Mouse (Mus musculus) CH12.LX (cell line): ENCODE results near the gene Stk32c. TPM values are rescaled to one million over a fixed set of nuclear protein-coding genes. Genes with fewer than 3 reads are reported as not detected.

Source experiments
- DNase-seq: peaks from one replicate; pipeline ENCODE4 v3.0.0-alpha.2; 2013; ENCODE audit errors: extremely low read depth
- H3K27ac ChIP-seq: 2 replicates; pipeline ENCODE4 v1.5.1; 2012; ENCODE audit warnings: low read depth, mild to moderate bottlenecking, control low read depth, moderate library complexity; ENCODE audit not compliant: insufficient read depth
- H3K27me3 ChIP-seq: replicated peaks from 2 replicates; pipeline ENCODE3; 2012; ENCODE audit warnings: inconsistent platforms
- H3K36me3 ChIP-seq, 2 experiments: replicated peaks in 1 of 2; 2 replicates each; pipeline versions ENCODE3 to v1.6.1; 2012; ENCODE audit warnings: inconsistent platforms in 1 of 2, low read length in 1 of 2, mild to moderate bottlenecking in 1 of 2, mixed read lengths in 1 of 2, moderate library complexity in 1 of 2; ENCODE audit not compliant: control insufficient read depth in 1 of 2, insufficient read depth in 1 of 2
- H3K4me1 ChIP-seq, 2 experiments: 2 replicates each; pipeline ENCODE4 v1.6.1; 2012; ENCODE audit warnings: inconsistent platforms in 1 of 2, moderate library complexity in 1 of 2; ENCODE audit not compliant: insufficient read depth in 2 of 2, control insufficient read depth in 1 of 2
- H3K4me2 ChIP-seq: 2 replicates; pipeline ENCODE4 v1.6.1; 2012; ENCODE audit warnings: low read depth, mild to moderate bottlenecking, control low read depth; ENCODE audit not compliant: poor library complexity, insufficient read depth, severe bottlenecking
- H3K4me3 ChIP-seq, 3 experiments: fragments of 150-350 bp in 1 of 3; sonication (generic) in 1 of 3; replicated peaks in 1 of 3; 2 replicates each; pipeline versions ENCODE3 to v1.5.1; 2011 to 2012; ENCODE audit warnings: low read depth in 2 of 3, low read length in 2 of 3, mild to moderate bottlenecking in 2 of 3, moderate library complexity in 2 of 3, control low read depth in 1 of 3, improper control_type of control experiment in 1 of 3, inconsistent platforms in 1 of 3, mixed read lengths in 1 of 3; ENCODE audit not compliant: poor library complexity in 1 of 3
- H3K79me2 ChIP-seq: replicated peaks from 2 replicates; pipeline ENCODE4 v1.6.1; 2012; ENCODE audit warnings: mild to moderate bottlenecking, moderate library complexity; ENCODE audit not compliant: control insufficient read depth, poor library complexity, insufficient read depth, severe bottlenecking; ENCODE audit errors: extremely low read depth
- H3K9ac ChIP-seq: 2 replicates; pipeline ENCODE4 v1.6.1; 2012; ENCODE audit warnings: low read depth, mild to moderate bottlenecking, control low read depth, moderate library complexity; ENCODE audit not compliant: insufficient read depth
- H3K9me3 ChIP-seq: replicated peaks from 2 replicates; pipeline ENCODE3; 2012; ENCODE audit warnings: low read length, inconsistent platforms, mixed read lengths
- BHLHE40 ChIP-seq: IDR thresholded peaks from 2 replicates; pipeline ENCODE4 v1.6.1; 2011; ENCODE audit warnings: mild to moderate bottlenecking, low read depth, low read length, improper control_type of control experiment
- CHD1 ChIP-seq: IDR thresholded peaks from 2 replicates; pipeline ENCODE4 v1.6.1; 2012; ENCODE audit warnings: low read depth, low read length, improper control_type of control experiment, inconsistent platforms
- CHD2 ChIP-seq: IDR thresholded peaks from 2 replicates; pipeline ENCODE4 v1.6.1; 2011; ENCODE audit warnings: low read length, improper control_type of control experiment
- ELF1 ChIP-seq: IDR thresholded peaks from 2 replicates; pipeline ENCODE4 v1.6.1; 2014; ENCODE audit warnings: low read depth, mild to moderate bottlenecking, inconsistent platforms, low read length, improper control_type of control experiment
- EP300 ChIP-seq: IDR thresholded peaks from 2 replicates; pipeline ENCODE4 v1.6.1; 2011; ENCODE audit warnings: low read length, improper control_type of control experiment
- JUND ChIP-seq: conservative IDR thresholded peaks from 2 replicates; pipeline ENCODE4 v1.6.1; 2011; ENCODE audit warnings: low read depth, low read length, improper control_type of control experiment
- MAX ChIP-seq: IDR thresholded peaks from 2 replicates; pipeline ENCODE4 v1.6.1; 2011; ENCODE audit warnings: low read length, improper control_type of control experiment
- MAZ ChIP-seq: IDR thresholded peaks from 2 replicates; pipeline ENCODE4 v1.6.1; 2012; ENCODE audit warnings: low read depth, mild to moderate bottlenecking, inconsistent platforms, low read length, improper control_type of control experiment, moderate library complexity
- NRF1 ChIP-seq: IDR thresholded peaks from 2 replicates; pipeline ENCODE4 v1.6.1; 2014; ENCODE audit warnings: low read depth, mild to moderate bottlenecking, inconsistent platforms, low read length, improper control_type of control experiment, moderate library complexity
- POLR2AphosphoS2 ChIP-seq: IDR thresholded peaks from 2 replicates; pipeline ENCODE4 v1.6.1; 2011; ENCODE audit warnings: low read depth, low read length, improper control_type of control experiment
- TCF12 ChIP-seq: IDR thresholded peaks from 2 replicates; pipeline ENCODE4 v1.6.1; 2014; ENCODE audit warnings: low read depth, mild to moderate bottlenecking, inconsistent platforms, low read length, improper control_type of control experiment
- USF2 ChIP-seq: conservative IDR thresholded peaks from 2 replicates; pipeline ENCODE4 v1.6.1; 2011; ENCODE audit warnings: low read depth, low read length, improper control_type of control experiment
- ZC3H11A ChIP-seq: IDR thresholded peaks from 2 replicates; pipeline ENCODE4 v1.6.1; 2012; ENCODE audit warnings: low read depth, mild to moderate bottlenecking, inconsistent platforms, low read length, improper control_type of control experiment
- ZNF384 ChIP-seq: IDR thresholded peaks from 2 replicates; pipeline ENCODE4 v1.6.1; 2012; ENCODE audit warnings: low read depth, low read length, improper control_type of control experiment, inconsistent platforms
- dilution Hi-C: fragments of 300-500 bp; cut with MboI; formaldehyde crosslinking; loops from 2 replicates; pipeline ENCODE4 v1.14.3; 2020; ENCODE audit warnings: low sequenced_read_pairs; ENCODE audit not compliant: extremely low pct_unique_long_range_greater_than_20kb, extremely low pct_ligation_motif_present
- in situ Hi-C: fragments of 300-500 bp; cut with MboI; formaldehyde crosslinking; loops from 3 replicates; pipeline ENCODE4 v1.14.3; 2019; ENCODE audit warnings: low sequenced_read_pairs, low pct_ligation_motif_present, low pct_unique_long_range_greater_than_20kb, mixed read lengths
- polyA plus RNA-seq: library from polyadenylated mRNA; unstranded; fragments of >175 nt; gene quantifications from 2 replicates; pipeline ENCODE4 v1.2.1, GENCODE M21; 2012; ENCODE audit warnings: low read depth; ENCODE audit not compliant: insufficient read length
- total RNA-seq, 2 experiments: library from RNA; depleted of rRNA; stranded (reverse); fragments of 300-350 nt in 1 of 2; fragments of >200 nt in 1 of 2; gene quantifications; 2 replicates each; pipeline ENCODE4 v1.2.3; 2012 to 2014

The Stk32c gene
- total and polyA plus RNA-seq, 3 experiments, result not detected

DNA sequence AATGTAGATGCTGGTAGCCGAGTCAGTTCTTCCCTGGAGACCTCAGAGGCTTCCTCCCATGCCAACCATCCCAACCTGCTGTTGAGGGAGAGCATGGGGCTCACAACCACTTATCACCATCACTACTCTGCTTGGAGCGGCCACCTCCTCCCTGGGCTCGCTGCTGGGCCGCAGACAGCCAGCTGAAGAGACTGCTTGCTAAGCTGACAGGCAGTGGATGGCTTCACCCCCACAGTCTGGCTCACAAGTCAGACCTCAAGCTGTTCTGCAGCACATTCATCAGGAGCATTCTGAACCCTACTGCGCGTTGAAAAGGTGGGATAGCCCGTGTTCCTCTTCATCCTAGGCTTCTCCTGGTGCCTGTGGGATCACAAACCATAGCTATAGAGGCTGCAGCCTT is 54.6 kb downstream of the Stk32c start:
- Histone ChIP-seq H3K4me3 (no peak overlapping the region), H3K27ac (no peak overlapping the region), H3K27me3 (peaks cover 79% of the 10 kb centered on the region), H3K4me1 (peaks cover 2 to 4% of the 10 kb centered on the region in 2 experiments; a peak in 2 of 4 replicates), H3K9me3 (no peaks in the 10 kb centered on the region), H3K79me2 (no peaks in the 10 kb centered on the region), H3K9ac (no peak overlapping the region), H3K36me3 (no peaks in the 10 kb centered on the region), H3K4me2 (no peak overlapping the region)
- TF ChIP-seq NRF1 (no peak), MAZ (no peak), TCF12 (no peak), USF2 (no peak), CHD2 (no peak), MAX (no peak), CHD1 (no peak), ELF1 (no peak), ZC3H11A (no peak), EP300 (no peak)
- in situ Hi-C loops, result no loop called here
- no peak for DNase-seq
- dilution Hi-C loops, result no loop called here

DNA sequence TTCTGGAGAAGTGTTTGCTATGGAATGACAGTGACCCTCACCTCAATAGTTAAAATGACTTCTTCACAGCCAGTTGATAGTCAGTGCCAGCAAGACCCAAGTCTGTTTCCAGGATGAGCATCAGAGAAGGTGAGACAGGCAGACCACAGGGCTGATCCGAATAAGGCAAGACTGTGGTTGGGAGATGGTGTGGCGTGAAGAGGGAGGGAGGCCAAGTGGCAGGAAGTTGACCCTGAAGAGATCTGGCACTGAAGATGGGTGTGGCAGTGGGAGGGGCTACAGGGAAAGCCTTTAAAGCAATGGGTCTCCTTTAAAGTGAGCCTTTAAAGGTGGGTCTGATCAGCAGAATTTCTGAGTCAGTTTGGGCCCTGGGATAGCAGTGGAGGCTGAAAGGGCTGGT is 55.6 kb downstream of the Stk32c start:
- Histone ChIP-seq H3K4me3 (no peak overlapping the region), H3K27me3 (peaks cover 83% of the 10 kb centered on the region), H3K9me3 (no peaks in the 10 kb centered on the region), H3K36me3 (no peaks in the 10 kb centered on the region), H3K27ac (no peak overlapping the region), H3K4me1 (peaks cover 2 to 4% of the 10 kb centered on the region in 2 experiments; a peak in 2 of 4 replicates), H3K4me2 (no peak overlapping the region), H3K9ac (no peak overlapping the region), H3K79me2 (no peaks in the 10 kb centered on the region)
- TF ChIP-seq ZC3H11A (no peak), ZNF384 (no peak), JUND (no peak), NRF1 (no peak), CHD2 (no peak)
- in situ Hi-C loops, result no loop called here
- DNase-seq, result no peak
- dilution Hi-C loops, result no loop called here

DNA sequence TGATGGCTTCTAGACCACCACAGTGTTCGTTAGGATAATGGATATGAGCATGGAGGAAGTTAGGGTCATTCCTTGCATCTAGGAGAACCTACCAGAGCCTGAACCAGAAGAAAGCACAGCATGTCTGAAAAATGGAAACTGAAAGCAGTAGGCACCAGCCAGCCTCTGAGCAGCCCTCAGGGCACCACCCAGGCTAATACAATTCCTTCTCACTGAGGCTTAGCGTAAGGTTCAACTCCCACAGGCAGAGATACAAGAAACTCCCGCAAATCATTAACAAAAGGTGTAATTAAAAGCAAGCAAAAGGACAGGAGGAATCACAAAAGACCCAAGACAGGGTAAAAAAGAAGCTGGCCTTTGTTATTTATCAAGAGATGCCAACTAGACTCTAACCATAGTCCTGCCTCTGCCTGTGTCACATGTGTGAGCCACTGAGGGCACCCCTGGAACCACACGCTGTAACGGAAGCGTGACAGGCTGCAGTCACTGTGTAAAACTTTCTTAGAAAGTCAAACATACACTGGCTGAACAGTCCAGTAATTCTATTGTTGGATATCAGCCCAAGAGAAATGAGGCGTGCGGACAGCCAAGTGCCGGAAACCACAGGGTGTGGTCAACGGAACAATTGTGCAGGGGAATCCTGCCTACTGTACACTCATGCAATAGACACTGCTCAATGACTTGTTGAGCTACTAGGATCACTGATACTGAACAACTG is 56.6 kb downstream of the Stk32c start:
- Histone ChIP-seq H3K27me3 (peaks cover 84% of the 10 kb centered on the region), H3K79me2 (no peaks in the 10 kb centered on the region), H3K9me3 (no peaks in the 10 kb centered on the region), H3K36me3 (no peaks in the 10 kb centered on the region), H3K9ac (no peak overlapping the region), H3K4me3 (no peak overlapping the region), H3K4me1 (peaks cover 2 to 4% of the 10 kb centered on the region in 2 experiments; a peak in 2 of 4 replicates), H3K27ac (no peak overlapping the region), H3K4me2 (peak overlapping the region; percentile 42; the same call in 1 of the 2 replicates)
- in situ Hi-C loops, result no loop called here
- TF ChIP-seq BHLHE40 (peak; percentile 79), POLR2AphosphoS2 (no peak)
- dilution Hi-C loops, result no loop called here
- DNase-seq, result no peak
